Mouse (Mus musculus): ENCODE measurements around the gene Fam122a.
A peak's percentile ranks its signal among the peaks of the same experiment; 100 is the strongest.

Fam122a gene

GRCm38 (mm10) chr19:24486433-24487296, 9.5 kb upstream of the Fam122a start:
- no peak for DNase-seq

DNA sequence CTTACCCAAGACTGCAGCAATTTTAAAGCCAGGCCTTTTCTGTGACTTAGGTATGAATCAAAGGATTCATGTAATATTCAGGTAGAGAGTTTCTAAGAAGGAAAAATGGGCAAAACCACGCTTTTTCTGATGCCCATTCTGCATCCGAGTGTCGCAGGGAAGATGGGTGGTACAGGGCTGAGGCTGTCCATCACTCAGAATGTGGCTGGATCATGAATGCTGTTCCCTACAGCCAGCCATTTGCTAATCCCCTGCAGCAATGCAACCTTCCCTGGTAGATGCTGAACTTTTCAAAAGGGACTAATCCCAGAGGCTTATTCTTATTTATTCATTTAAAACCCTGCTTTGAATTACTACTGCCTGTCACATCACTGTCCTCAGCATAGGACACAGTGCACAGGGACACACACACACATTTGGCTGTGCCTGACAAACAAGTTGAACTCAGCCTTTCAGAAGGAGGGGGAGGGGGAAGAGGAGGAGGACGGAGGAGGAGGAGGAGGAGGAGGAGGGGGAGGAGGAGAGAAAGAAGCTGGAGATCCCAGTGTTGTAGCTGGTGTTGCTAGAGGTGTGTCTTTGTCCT, 7.5 kb upstream of the Fam122a start:
- no peak for DNase-seq

DNA sequence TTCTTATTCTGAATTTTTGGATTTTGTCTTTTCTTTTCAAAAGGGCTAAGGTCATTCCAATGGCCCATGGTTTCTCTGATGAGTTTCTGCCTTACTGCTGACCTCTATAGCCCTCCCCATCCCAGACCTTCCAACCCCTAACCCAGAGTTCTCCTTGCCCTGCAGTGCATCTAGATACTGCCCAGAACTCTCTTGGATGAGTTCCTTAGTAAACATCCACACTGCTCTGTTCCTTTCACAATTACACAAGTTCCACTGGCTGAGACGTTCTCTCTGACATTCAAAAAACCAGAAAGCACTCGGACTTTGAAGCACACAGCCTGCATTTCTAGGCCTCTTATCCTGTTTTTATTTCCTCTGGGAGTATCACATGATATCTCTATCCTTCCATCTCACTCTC, 3.8 kb upstream of the Fam122a start:
- no peak for DNase-seq

- DNase-seq = no peak
Observed at GRCm38 (mm10) chr19:24476461-24476860, 695 bp downstream of the Fam122a start.

- DNase-seq = no peak
Observed at GRCm38 (mm10) chr19:24475281-24475680, 1.9 kb downstream of the Fam122a start.

GRCm38 (mm10) chr19:24472512-24472911, 4.6 kb downstream of the Fam122a start:
- no peak for DNase-seq

GRCm38 (mm10) chr19:24471538-24471937, 5.6 kb downstream of the Fam122a start:
- DNase-seq = no peak

DNA sequence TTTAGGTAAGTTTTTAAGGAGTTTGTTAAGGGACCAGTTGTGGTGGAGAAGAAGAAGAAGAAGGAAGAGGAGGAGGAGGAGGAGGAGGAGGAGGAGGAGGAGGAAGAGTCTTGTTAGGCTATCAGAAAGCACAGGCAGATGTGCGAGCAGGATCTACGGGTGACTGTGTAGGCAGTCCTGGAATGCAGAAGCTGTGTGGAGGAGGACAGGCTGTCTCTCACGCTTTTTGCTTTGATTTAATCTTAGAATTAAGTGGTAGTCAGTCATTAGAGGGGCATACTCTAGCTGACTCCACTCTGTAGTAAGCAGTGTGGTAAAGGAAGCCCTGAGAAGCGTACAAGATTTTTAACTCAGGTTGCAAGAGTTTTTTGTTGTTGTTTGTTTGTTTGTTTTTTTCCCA, 7.9 kb downstream of the Fam122a start:
- DNase-seq = no peak

DNA sequence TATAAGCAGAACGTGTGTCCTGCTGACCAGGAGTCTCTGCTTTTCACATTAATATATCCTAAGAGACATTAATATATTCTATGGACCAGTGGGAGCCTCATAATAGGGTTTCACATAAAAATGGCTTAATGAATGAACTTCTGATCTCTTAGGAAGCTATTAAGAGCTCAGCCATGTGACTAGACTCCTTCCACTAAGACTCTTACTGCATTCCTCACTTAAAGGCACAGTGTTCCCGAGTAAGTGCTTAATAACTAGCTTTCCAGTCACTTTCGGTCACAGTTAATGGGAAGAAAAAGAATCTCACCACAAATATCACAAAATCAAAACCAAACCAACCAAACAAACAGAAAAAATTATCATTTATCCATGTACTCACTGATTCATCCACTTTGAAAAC, 8.5 kb downstream of the Fam122a start:
- DNase-seq = no peak

GRCm38 (mm10) chr19:24463011-24463410, 14.1 kb downstream of the Fam122a start:
- DNase-seq = no peak

DNA sequence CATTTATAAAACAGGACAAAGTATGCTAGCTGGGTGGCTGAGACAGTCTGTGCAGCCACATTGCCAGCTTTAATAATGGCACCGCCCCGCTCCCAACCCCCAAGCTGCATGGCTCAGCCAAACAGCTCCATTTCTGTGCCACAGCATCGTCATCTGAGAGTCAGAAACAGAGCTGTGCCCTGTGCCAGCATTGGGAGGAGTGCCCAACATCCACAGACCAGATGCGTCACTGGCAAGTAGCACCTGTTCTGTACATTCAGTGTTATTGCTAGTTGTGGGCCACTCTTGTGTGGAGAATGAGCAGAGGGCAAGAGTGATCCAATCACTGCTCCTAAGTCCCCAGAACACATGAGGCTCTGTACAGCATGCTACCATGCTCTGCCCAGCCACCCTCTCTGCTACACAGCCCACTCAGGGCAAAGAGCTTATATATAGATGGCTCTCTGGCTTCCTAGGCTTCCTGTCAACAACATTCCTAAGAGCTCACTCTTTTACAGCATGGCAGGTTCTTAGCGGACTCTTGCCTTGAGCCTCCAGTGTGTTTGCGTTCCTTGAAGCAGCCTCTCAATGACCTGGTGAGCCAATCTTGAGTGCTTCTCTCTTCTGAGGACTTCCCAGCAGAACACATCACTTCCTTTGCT, 20.4 kb downstream of the Fam122a start:
- no peak for DNase-seq

DNA sequence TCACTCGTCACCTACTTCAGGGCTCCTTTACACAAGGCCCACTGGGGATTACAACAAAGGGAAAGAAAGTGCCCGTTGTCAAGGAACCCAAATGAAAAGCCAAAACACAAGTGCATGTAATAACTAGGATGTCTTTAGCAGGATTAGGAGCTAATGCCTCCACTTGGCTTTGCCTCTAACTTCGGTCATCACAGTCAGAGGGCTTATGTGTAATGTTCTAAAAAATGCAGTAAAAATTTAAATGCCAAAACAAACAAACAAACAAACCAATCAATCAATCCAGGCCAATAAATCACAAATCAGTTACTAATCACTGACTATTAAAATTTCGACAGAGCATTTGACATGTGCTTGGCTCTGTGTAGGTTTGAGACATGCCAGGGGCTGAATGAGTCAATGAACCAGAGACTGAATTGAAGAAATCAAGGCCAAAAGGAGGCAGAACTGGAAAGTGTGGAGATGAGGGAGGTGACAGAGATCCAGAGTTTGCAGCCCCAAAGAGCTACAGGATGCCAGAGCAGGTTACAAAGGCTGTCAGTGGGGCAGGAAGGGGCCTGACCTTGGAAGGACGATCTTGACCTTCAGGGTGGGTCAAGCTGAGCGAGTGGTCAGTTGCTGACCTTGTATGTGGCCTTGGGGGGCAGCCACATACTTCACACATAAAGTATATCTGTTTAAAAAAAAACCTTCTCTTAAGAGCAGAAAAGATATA, 21.8 kb downstream of the Fam122a start:
- DNase-seq = no peak

GRCm38 (mm10) chr19:24454451-24454850, 22.7 kb downstream of the Fam122a start:
- DNase-seq = no peak

DNA sequence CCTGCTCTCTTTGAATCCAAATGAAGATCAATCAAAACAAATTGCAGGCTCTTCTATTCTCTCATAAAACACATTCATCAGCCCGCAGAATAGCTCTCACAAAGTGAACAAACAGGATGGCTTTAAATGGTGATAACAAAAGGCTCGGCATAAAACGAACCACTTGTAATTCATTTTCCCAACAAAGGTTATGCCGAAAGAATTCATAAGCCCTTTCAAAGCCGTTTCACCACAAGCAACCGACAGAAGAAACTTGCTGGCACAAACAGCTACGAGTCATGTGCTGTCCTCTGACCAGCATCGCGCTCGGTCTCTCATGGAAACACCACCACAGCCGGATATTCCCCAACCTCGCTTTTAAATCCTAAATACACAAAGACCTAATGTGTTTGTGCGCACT, 23.8 kb downstream of the Fam122a start:
- no peak for DNase-seq

DNA sequence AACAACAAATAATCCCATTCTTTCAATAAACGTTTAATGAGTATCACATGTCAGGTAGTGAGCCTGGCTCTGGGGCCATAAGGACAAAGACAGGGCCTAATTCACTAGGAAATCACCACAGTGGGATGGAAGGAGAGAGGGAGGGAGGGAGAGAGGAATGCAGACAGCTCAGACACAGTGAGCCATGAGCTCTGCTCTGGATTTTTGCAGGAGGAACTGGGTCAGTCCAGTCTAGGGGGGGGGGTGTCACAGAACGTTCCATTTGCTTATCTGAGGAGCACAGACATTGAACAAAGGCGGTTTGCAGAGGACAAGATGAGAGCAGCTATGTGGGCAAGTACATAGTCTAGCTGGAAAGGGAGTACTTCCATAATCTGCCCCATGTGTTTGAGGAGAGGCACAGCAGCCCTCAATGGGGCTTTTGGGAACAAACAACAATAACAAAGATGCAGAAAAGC, 24.7 kb downstream of the Fam122a start:
- peak; percentile 13 for DNase-seq

- DNase-seq = no peak
Observed at GRCm38 (mm10) chr19:24451626-24452025, 25.5 kb downstream of the Fam122a start.

GRCm38 (mm10) chr19:24450740-24451139, 26.4 kb downstream of the Fam122a start:
- DNase-seq = no peak

DNA sequence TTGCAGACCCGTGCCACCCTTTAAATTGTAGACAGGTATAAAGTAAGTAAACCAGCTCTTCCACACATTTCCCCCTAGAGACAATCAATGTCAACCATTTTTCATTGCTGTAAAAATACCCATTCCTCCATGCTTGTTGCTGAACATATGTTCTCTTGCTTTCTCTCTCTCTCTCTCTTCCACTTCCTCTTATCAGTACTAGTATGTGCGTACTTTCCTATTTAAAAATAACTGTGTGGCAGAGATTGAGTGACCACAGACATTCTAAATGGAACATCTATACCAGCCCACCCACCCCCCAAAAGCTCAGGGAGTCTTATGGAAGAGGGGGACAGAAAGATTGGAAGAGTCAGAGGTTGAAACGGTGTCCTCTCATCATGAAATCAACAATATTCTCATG, 32.8 kb downstream of the Fam122a start:
- no peak for DNase-seq

- DNase-seq = no peak
Observed at GRCm38 (mm10) chr19:24439715-24440114, 37.4 kb downstream of the Fam122a start.

GRCm38 (mm10) chr19:24434291-24434690, 42.9 kb downstream of the Fam122a start:
- no peak for DNase-seq

DNA sequence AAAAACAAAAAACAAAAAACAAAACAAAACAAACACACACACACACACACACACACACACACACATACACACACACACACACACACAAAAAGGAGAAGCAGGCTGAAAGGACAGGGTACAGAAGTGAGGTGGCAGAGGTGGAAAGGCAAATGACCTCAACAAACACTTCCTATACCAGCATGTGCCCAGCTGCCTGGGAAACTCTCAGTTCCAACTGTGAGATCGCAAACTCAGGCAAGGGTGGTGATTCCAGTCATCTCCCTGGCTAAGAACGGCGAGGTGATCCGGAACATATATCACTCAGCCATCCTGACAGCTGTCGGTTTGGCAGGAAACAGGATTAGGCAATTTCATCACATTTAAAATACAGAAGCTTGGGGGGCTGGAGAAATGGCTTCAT, 44.7 kb downstream of the Fam122a start:
- no peak for DNase-seq

DNA sequence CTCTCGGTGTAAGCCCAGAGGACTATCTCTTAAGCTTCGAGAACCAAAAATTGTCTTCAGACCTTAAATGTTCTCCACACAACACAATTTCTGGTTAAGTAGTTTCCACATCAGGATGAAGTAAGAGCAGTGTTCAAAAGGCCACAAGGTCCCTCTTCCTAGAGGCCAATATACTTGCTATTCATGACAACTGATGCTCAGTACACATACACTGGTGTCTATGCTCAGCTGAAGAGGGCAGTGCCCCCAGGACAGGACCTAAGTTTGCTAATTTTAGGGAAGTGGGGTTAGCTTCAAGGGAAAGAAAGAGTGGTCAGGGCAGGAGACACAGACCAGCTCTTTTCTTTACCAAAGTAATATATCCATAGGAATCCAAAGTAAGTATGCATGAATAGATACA, 45.8 kb downstream of the Fam122a start:
- no peak for DNase-seq

- no peak for DNase-seq
Observed at GRCm38 (mm10) chr19:24428011-24428410, 49.1 kb downstream of the Fam122a start.

Data from kidney, postnatal 14 days (tissue).